Comparison of ENCODE assay signal across 14 mouse cellular contexts in genomic region chr11:51394301-51394865, GRCm38 (mm10).
"Had no signal": no experiment of that assay in that cellular context is flagged by ENCODE, and none has a peak within 500 bp of the region (broad histone marks: within the 10 kb centered on the region; RNA-seq: fewer than 3 reads in every experiment).

No protein-coding gene starts in this region.

- H3K9me3 ChIP-seq: liver, embryonic 15.5 days; midbrain, embryonic 10.5 days; neural tube, embryonic 12.5 days had no signal

- H3K36me3 ChIP-seq: liver, embryonic 15.5 days; midbrain, embryonic 10.5 days; neural tube, embryonic 12.5 days had no signal

- ATAC-seq: intestine, postnatal 0 days; lung, postnatal 0 days had no signal

- H3K27me3 ChIP-seq: neural tube, embryonic 12.5 days had no signal

- DNase-seq: kidney, adult 8-10 months; kidney, postnatal 25 days; layer of hippocampus, postnatal 36 days; left cerebral cortex, postnatal 4 days; lung, adult 2 months; lung, postnatal 4 days; midbrain, embryonic 14.5 days; thymus, postnatal 4 days had no signal

- H3K27ac ChIP-seq: liver, embryonic 15.5 days; midbrain, embryonic 10.5 days; neural tube, embryonic 12.5 days had no signal

- H3K4me2 ChIP-seq: liver, embryonic 11.5 days; liver, embryonic 15.5 days; neural tube, embryonic 12.5 days had no signal

- H3K4me3 ChIP-seq: liver, embryonic 15.5 days; midbrain, embryonic 10.5 days; neural tube, embryonic 12.5 days had no signal

- H3K9ac ChIP-seq: liver, embryonic 15.5 days; neural tube, embryonic 12.5 days had no signal

- H3K4me1 ChIP-seq: liver, embryonic 15.5 days; neural tube, embryonic 12.5 days had no signal
